Mouse (Mus musculus) embryonic fibroblast, embryonic 13.5 days (primary cell): ENCODE data around the gene Dspp.
A peak's percentile ranks its signal among the peaks of the same experiment; 100 is the strongest.

ENCODE experiments used
- CTCF ChIP-seq: IDR thresholded peaks from 2 replicates; pipeline ENCODE4 v1.5.1; 2011; ENCODE audit warnings: mild to moderate bottlenecking, control low read depth, low read length, moderate library complexity, borderline replicate concordance; ENCODE audit not compliant: insufficient read depth
- POLR2A ChIP-seq: IDR thresholded peaks from 2 replicates; pipeline ENCODE4 v1.6.1; 2011; ENCODE audit warnings: low read depth, mild to moderate bottlenecking, control low read depth, low read length, moderate library complexity

- TF ChIP-seq CTCF (peak; percentile 76; the same call in 1 of the 2 replicates), POLR2A (no peak)
Measured at GRCm38 (mm10) chr5:104131544-104131943, 39.0 kb upstream of the Dspp start.
